Mouse (Mus musculus): Measurements from ENCODE around the gene Insr. TPM values are rescaled to one million over a fixed set of nuclear protein-coding genes. Genes with fewer than 3 reads are reported as not detected.

Gene Insr
- polyA plus RNA-seq, 1 experiment, result 31.2 TPM

DNA sequence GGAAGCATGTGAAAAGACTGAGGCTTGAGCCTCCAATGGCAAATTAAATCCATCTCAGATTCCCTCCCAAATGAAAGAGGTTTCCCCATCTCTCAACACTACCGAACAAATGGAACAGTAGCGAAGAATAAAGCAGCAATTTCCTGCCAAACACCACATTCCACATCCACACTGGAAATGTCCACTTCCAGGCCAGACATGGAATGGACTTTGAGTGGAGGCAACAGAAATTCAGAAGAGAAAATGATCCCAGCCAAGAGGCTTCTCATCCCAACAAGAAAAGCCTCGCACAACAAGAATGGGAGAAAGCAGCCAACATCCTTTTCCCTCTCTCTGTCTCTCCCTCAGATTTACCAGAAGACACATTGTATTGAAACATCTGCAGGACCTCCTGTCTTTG is 39.8 kb downstream of the Insr start:
- TF ChIP-seq POLR2A (IDR thresholded peaks at IDR 0.05; ENCODE audit: low read depth, low read length) (no peak), CTCF (IDR thresholded peaks at IDR 0.05; ENCODE audit: borderline replicate concordance, insufficient read depth, low read length) (no peak)
- H3K4me1 ChIP-seq (ENCODE audit: control insufficient read depth, insufficient read depth, low read length), result no peaks in the 10 kb centered on the region
- no peak overlapping the region for H3K4me3 ChIP-seq (ENCODE audit: insufficient read depth, low read length)
- no peak overlapping the region for H3K27ac ChIP-seq (ENCODE audit: insufficient read depth, low read length)

DNA sequence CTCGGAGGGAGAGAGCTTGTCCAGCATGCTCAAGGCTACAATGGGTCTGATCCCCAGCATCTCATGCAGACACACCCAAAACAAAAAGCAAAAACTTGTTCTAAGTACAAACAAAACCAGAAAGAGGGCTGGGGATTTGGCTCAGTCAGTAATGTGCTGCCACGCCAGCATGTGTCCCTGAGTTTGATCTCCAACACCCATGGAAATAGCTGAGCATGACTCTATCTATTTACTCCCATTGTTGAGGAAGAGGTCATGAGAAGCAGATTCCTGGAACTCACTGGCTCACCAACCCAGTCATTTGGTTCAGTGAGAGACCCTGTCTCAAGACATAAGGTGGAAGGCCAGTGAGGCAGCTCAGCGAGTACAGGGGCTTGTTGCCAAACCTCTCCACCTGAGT is 40.6 kb downstream of the Insr start:
- Histone ChIP-seq H3K4me1 (ENCODE audit: control insufficient read depth, insufficient read depth, low read length) (no peaks in the 10 kb centered on the region), H3K27ac (ENCODE audit: insufficient read depth, low read length) (no peak overlapping the region), H3K4me3 (ENCODE audit: insufficient read depth, low read length) (no peak overlapping the region)
- no peak for TF ChIP-seq CTCF (IDR thresholded peaks at IDR 0.05; ENCODE audit: borderline replicate concordance, insufficient read depth, low read length)
- TF ChIP-seq POLR2A (IDR thresholded peaks at IDR 0.05; ENCODE audit: low read depth, low read length), result no peak

GRCm38 (mm10) chr8:3237319-3237718 is 42.1 kb downstream of the Insr start:
- Histone ChIP-seq H3K4me3 (ENCODE audit: insufficient read depth, low read length) (no peak overlapping the region), H3K27ac (ENCODE audit: insufficient read depth, low read length) (no peak overlapping the region), H3K4me1 (ENCODE audit: control insufficient read depth, insufficient read depth, low read length) (no peaks in the 10 kb centered on the region)
- TF ChIP-seq CTCF (IDR thresholded peaks at IDR 0.05; ENCODE audit: borderline replicate concordance, insufficient read depth, low read length), result no peak
- no peak for TF ChIP-seq POLR2A (IDR thresholded peaks at IDR 0.05; ENCODE audit: low read depth, low read length)

GRCm38 (mm10) chr8:3236277-3236676 is 43.1 kb downstream of the Insr start:
- no peaks in the 10 kb centered on the region for H3K4me1 ChIP-seq (ENCODE audit: control insufficient read depth, insufficient read depth, low read length)
- H3K27ac ChIP-seq (ENCODE audit: insufficient read depth, low read length), result no peak overlapping the region
- TF ChIP-seq POLR2A (IDR thresholded peaks at IDR 0.05; ENCODE audit: low read depth, low read length), result no peak
- no peak for TF ChIP-seq CTCF (IDR thresholded peaks at IDR 0.05; ENCODE audit: borderline replicate concordance, insufficient read depth, low read length)
- H3K4me3 ChIP-seq (ENCODE audit: insufficient read depth, low read length), result no peak overlapping the region

DNA sequence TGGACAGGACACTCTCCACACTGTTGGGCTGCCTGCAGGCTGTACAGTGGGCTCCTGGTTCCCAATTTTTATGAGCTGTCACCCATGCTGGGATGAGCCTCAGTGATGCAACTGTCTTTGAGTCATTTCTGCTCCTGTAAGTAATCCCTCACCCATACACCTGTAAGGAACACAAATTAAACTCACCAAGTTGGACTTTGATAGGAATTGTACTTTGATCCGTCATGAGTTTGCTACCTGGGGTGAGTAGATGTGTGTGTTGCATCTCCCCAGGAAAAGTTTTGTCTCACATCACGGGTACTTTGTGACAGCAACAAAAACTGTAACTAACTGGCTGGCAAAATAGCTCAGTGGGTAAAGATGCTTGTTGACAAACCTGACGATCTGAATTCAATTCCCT is 44.8 kb downstream of the Insr start:
- Histone ChIP-seq H3K27ac (ENCODE audit: insufficient read depth, low read length) (no peak overlapping the region), H3K4me3 (ENCODE audit: insufficient read depth, low read length) (no peak overlapping the region), H3K4me1 (ENCODE audit: control insufficient read depth, insufficient read depth, low read length) (no peaks in the 10 kb centered on the region)
- TF ChIP-seq POLR2A (IDR thresholded peaks at IDR 0.05; ENCODE audit: low read depth, low read length) (no peak), CTCF (IDR thresholded peaks at IDR 0.05; ENCODE audit: borderline replicate concordance, insufficient read depth, low read length) (no peak)

- no peaks in the 10 kb centered on the region for H3K4me1 ChIP-seq (ENCODE audit: control insufficient read depth, insufficient read depth, low read length)
- no peak overlapping the region for H3K27ac ChIP-seq (ENCODE audit: insufficient read depth, low read length)
- H3K4me3 ChIP-seq (ENCODE audit: insufficient read depth, low read length), result no peak overlapping the region
- TF ChIP-seq POLR2A (IDR thresholded peaks at IDR 0.05; ENCODE audit: low read depth, low read length) (no peak), CTCF (IDR thresholded peaks at IDR 0.05; ENCODE audit: borderline replicate concordance, insufficient read depth, low read length) (no peak)
Measured at GRCm38 (mm10) chr8:3232601-3233000, 46.8 kb downstream of the Insr start.

GRCm38 (mm10) chr8:3230118-3231060 is 49.0 kb downstream of the Insr start:
- Histone ChIP-seq H3K4me3 (ENCODE audit: insufficient read depth, low read length) (no peak overlapping the region), H3K4me1 (ENCODE audit: control insufficient read depth, insufficient read depth, low read length) (no peaks in the 10 kb centered on the region), H3K27ac (ENCODE audit: insufficient read depth, low read length) (no peak overlapping the region)
- TF ChIP-seq CTCF (IDR thresholded peaks at IDR 0.05; ENCODE audit: borderline replicate concordance, insufficient read depth, low read length), result no peak
- no peak for TF ChIP-seq POLR2A (IDR thresholded peaks at IDR 0.05; ENCODE audit: low read depth, low read length)

- H3K27ac ChIP-seq (ENCODE audit: insufficient read depth, low read length), result no peak overlapping the region
- TF ChIP-seq CTCF (IDR thresholded peaks at IDR 0.05; ENCODE audit: borderline replicate concordance, insufficient read depth, low read length), result no peak
- no peak for TF ChIP-seq POLR2A (IDR thresholded peaks at IDR 0.05; ENCODE audit: low read depth, low read length)
Measured at GRCm38 (mm10) chr8:3227423-3227822, 52.0 kb downstream of the Insr start.

GRCm38 (mm10) chr8:3225731-3226130 is 53.7 kb downstream of the Insr start:
- H3K27ac ChIP-seq (ENCODE audit: insufficient read depth, low read length), result no peak overlapping the region

More at GRCm38 (mm10) chr8:3227423-3227822, 52.0 kb downstream of the Insr start:
- Histone ChIP-seq H3K4me1 (ENCODE audit: control insufficient read depth, insufficient read depth, low read length) (no peaks in the 10 kb centered on the region), H3K4me3 (ENCODE audit: insufficient read depth, low read length) (no peak overlapping the region)

DNA sequence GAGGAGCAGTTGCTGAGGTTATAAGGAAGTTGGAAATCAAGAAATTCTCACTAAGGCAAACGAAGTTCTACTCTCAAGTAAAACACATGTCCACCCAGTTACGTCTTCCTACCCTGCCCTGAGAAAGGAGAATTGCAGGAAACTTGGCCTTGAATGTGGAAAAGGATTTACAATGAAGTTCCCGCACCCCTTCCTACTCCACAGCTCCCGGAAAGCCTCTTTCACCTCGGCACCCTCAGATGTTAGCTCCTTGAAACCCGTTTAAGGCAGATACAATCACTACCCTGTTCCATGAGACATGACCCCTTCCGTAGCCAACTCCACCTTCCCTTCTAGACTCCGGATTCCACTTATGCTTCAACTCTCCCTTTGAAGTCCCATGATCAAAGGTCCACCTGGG is 54.2 kb downstream of the Insr start:
- H3K4me1 ChIP-seq (ENCODE audit: control insufficient read depth, insufficient read depth, low read length), result peaks cover 3% of the 10 kb centered on the region; the same call in 1 of the 2 replicates
- H3K4me3 ChIP-seq (ENCODE audit: insufficient read depth, low read length), result no peak overlapping the region
- no peak overlapping the region for H3K27ac ChIP-seq (ENCODE audit: insufficient read depth, low read length)
- no peak for TF ChIP-seq CTCF (IDR thresholded peaks at IDR 0.05; ENCODE audit: borderline replicate concordance, insufficient read depth, low read length)
- no peak for TF ChIP-seq POLR2A (IDR thresholded peaks at IDR 0.05; ENCODE audit: low read depth, low read length)

More at GRCm38 (mm10) chr8:3225731-3226130, 53.7 kb downstream of the Insr start:
- H3K4me1 ChIP-seq (ENCODE audit: control insufficient read depth, insufficient read depth, low read length), result peaks cover 3% of the 10 kb centered on the region; the same call in 1 of the 2 replicates
- TF ChIP-seq POLR2A (IDR thresholded peaks at IDR 0.05; ENCODE audit: low read depth, low read length) (no peak), CTCF (IDR thresholded peaks at IDR 0.05; ENCODE audit: borderline replicate concordance, insufficient read depth, low read length) (no peak)
- no peak overlapping the region for H3K4me3 ChIP-seq (ENCODE audit: insufficient read depth, low read length)
